Mouse (Mus musculus) layer of hippocampus, adult 9-10 months (tissue): ENCODE results near the gene Sez6.

Experiments used
- DNase-seq: peaks from one replicate; pipeline ENCODE4 v3.0.0; 2022; ENCODE audit warnings: low spot score

The Sez6 gene

GRCm38 (mm10) chr11:77906097-77906687 lies 24.4 kb upstream of the Sez6 start:
- no peak for DNase-seq

GRCm38 (mm10) chr11:77906747-77907174 lies 23.8 kb upstream of the Sez6 start:
- DNase-seq, result no peak

GRCm38 (mm10) chr11:77908468-77908867 lies 22.1 kb upstream of the Sez6 start:
- no peak for DNase-seq

GRCm38 (mm10) chr11:77909376-77909775 lies 21.2 kb upstream of the Sez6 start:
- no peak for DNase-seq

GRCm38 (mm10) chr11:77909776-77910175 lies 20.8 kb upstream of the Sez6 start:
- DNase-seq, result no peak

GRCm38 (mm10) chr11:77913505-77913904 lies 17.1 kb upstream of the Sez6 start:
- DNase-seq, result no peak

- DNase-seq, result no peak
These were observed 15.9 kb upstream of the Sez6 start for GRCm38 (mm10) chr11:77914598-77915260.

GRCm38 (mm10) chr11:77916741-77917140 lies 13.9 kb upstream of the Sez6 start:
- DNase-seq, result no peak

- no peak for DNase-seq
These were observed 13.4 kb upstream of the Sez6 start for GRCm38 (mm10) chr11:77917166-77917565.

- no peak for DNase-seq
These were observed 7.3 kb upstream of the Sez6 start for GRCm38 (mm10) chr11:77923285-77923684.

- DNase-seq, result no peak
These were observed 4.6 kb upstream of the Sez6 start for GRCm38 (mm10) chr11:77925836-77926657.

- DNase-seq, result no peak
These were observed 3.9 kb upstream of the Sez6 start for GRCm38 (mm10) chr11:77926666-77927065.

- DNase-seq, result no peak
These were observed 2.8 kb upstream of the Sez6 start for GRCm38 (mm10) chr11:77927837-77928236.

GRCm38 (mm10) chr11:77931541-77932433 lies 1.2 kb downstream of the Sez6 start:
- DNase-seq, result no peak

- DNase-seq, result no peak
These were observed 2.0 kb downstream of the Sez6 start for GRCm38 (mm10) chr11:77932576-77932975.

GRCm38 (mm10) chr11:77934111-77934521 lies 3.5 kb downstream of the Sez6 start:
- no peak for DNase-seq

- no peak for DNase-seq
These were observed 4.1 kb downstream of the Sez6 start for GRCm38 (mm10) chr11:77934568-77935311.

- DNase-seq, result no peak
These were observed 6.2 kb downstream of the Sez6 start for GRCm38 (mm10) chr11:77936846-77937245.

GRCm38 (mm10) chr11:77937649-77938410 lies 7.2 kb downstream of the Sez6 start:
- no peak for DNase-seq

GRCm38 (mm10) chr11:77942230-77942629 lies 11.6 kb downstream of the Sez6 start:
- DNase-seq, result no peak

- no peak for DNase-seq
These were observed 17.3 kb downstream of the Sez6 start for GRCm38 (mm10) chr11:77947860-77948259.
